Mouse (Mus musculus) G1E (cell line): ENCODE data around the gene Fam104a.

Source experiments
- CTCF ChIP-seq: IDR thresholded peaks from 2 replicates; pipeline ENCODE4 v1.5.1; 2012; ENCODE audit warnings: low read depth, low read length, inconsistent platforms, mixed read lengths
- GATA1 ChIP-seq: IDR thresholded peaks from 2 replicates; pipeline ENCODE4 v1.6.1; 2012; ENCODE audit warnings: borderline replicate concordance, low read length, inconsistent platforms, mixed read lengths
- POLR2AphosphoS5 ChIP-seq: IDR thresholded peaks from 2 replicates; pipeline ENCODE4 v1.6.1; 2012; ENCODE audit warnings: low read depth, low read length, inconsistent platforms; ENCODE audit not compliant: insufficient replicate concordance
- TAL1 ChIP-seq: conservative IDR thresholded peaks from 2 replicates; pipeline ENCODE4 v1.6.1; 2012; ENCODE audit warnings: low read depth, low read length, inconsistent platforms, mixed read lengths

DNA sequence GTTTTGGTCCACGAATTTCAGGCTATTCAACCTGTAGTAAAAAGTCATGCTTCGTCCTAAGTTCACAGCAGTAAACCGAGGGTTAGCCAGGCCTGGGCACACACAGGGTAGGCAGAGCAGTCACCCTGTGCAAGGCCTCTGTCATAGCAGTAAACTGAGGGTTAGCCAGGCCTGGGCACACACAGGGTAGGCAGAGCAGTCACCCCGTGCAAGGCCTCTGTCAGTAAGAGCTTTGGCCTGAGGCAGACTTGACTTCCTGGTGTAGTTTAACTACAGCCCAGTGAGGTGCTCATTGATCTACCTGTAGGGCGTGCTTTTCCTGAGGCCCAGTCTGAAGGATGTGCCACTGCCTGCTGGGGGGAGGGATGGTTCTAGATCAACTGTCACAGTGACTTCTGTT lies 7.4 kb upstream of the Fam104a start:
- TF ChIP-seq TAL1: no peak
- no peak for TF ChIP-seq CTCF
- TF ChIP-seq GATA1: no peak
- TF ChIP-seq POLR2AphosphoS5: no peak
